Mouse (Mus musculus) lung, postnatal 0 days (tissue): ENCODE measurements around the gene Zbtb17.

Source experiments
- CTCF ChIP-seq: IDR thresholded peaks from 2 replicates; pipeline ENCODE4 v1.5.1; 2016; ENCODE audit warnings: antibody characterized with exemption, mild to moderate bottlenecking
- EP300 ChIP-seq: IDR thresholded peaks from 2 replicates; pipeline ENCODE4 v1.6.1; 2016; ENCODE audit warnings: antibody characterized with exemption, mild to moderate bottlenecking, control low read depth

GRCm38 (mm10) chr4:141477681-141478102, 33.2 kb downstream of the Zbtb17 start:
- TF ChIP-seq EP300 (no peak), CTCF (no peak)
